Mouse (Mus musculus): ENCODE data around the gene Gm45785. TPM values are rescaled to one million over a fixed set of nuclear protein-coding genes. Genes with fewer than 3 reads are reported as not detected.

The Gm45785 gene
- polyA plus RNA-seq, 1 experiment, result not detected

- 97% methylated on average over 4 of the region's 4 CpGs for WGBS
- H3K27me3 ChIP-seq (ENCODE audit: control insufficient read depth, insufficient read depth, low read length), result no peaks in the 10 kb centered on the region
- H3K4me1 ChIP-seq (ENCODE audit: control insufficient read depth, insufficient read depth, insufficient read length), result no peaks in the 10 kb centered on the region
- H3K4me3 ChIP-seq (ENCODE audit: extremely low read depth, insufficient read depth, insufficient read length), result no peak overlapping the region
- no peak for DNase-seq (ENCODE audit: low read depth in 1 of 2, low spot score in 2 of 2)
- no peak overlapping the region for H3K27ac ChIP-seq (ENCODE audit: insufficient read depth, low read length)
- H3K36me3 ChIP-seq (ENCODE audit: control insufficient read depth, insufficient read depth, low read length), result peaks cover 10% of the 10 kb centered on the region
- TF ChIP-seq CTCF (IDR thresholded peaks at IDR 0.05; ENCODE audit: extremely low read depth, insufficient read depth, insufficient read length, insufficient replicate concordance), result no peak
- no peak for TF ChIP-seq POLR2A (IDR thresholded peaks at IDR 0.05; ENCODE audit: low read depth, low read length)
Observed at GRCm38 (mm10) chr7:140851916-140852315, 4.2 kb downstream of the Gm45785 start.

- Histone ChIP-seq H3K4me1 (ENCODE audit: control insufficient read depth, insufficient read depth, insufficient read length) (no peaks in the 10 kb centered on the region), H3K4me3 (ENCODE audit: extremely low read depth, insufficient read depth, insufficient read length) (no peak overlapping the region), H3K27me3 (ENCODE audit: control insufficient read depth, insufficient read depth, low read length) (no peaks in the 10 kb centered on the region), H3K27ac (ENCODE audit: insufficient read depth, low read length) (no peak overlapping the region), H3K36me3 (ENCODE audit: control insufficient read depth, insufficient read depth, low read length) (peaks cover 4% of the 10 kb centered on the region)
- DNase-seq (ENCODE audit: low read depth in 1 of 2, low spot score in 2 of 2), result no peak
- 93% methylated on average over 10 of the region's 10 CpGs for WGBS
- TF ChIP-seq CTCF (IDR thresholded peaks at IDR 0.05; ENCODE audit: extremely low read depth, insufficient read depth, insufficient read length, insufficient replicate concordance) (no peak), POLR2A (IDR thresholded peaks at IDR 0.05; ENCODE audit: low read depth, low read length) (no peak)
Observed at GRCm38 (mm10) chr7:140848591-140848990, 7.5 kb downstream of the Gm45785 start.

DNA sequence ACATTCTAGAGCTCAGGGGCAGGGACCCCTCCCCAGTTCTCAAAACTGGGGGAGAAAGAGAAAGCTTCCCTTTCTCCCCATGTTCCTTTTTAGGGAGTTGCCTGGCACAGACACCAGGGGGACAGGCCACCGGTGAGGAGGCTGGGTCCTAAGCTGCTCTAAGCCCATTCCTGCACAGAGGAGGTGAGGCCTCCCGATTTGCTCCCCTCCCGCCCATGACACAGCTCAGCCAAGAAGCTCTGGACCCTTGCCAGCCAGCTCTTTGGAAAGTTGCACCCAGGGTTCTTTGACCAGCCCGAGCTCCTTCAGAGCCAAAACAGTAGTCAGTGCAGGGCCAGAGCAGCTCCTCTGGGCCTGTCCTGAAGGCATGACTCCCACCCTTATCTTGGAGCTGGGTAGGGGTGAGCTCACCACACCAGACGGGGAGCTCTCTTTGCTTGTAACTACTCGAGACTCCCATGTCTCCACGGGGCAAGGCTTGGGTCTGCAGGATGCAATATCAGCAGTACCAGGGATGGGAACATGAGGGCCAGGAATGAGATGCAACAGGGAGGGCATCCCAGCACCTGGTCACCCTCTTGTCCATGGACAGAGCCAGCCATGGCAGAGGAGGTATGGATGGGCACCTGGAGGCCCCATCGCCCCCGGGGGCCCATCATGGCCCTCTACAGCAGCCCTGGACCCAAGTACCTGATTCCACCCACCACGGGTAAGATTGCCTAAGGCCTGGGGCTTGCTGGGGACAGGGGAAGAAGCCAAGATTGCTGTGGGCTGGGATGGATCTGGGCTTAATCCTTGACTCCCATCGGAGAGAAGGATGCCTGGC lies 8.2 kb downstream of the Gm45785 start, which contains the start of gene Odf3:
Odf3 (plus strand) TSS at position 51 of the 826 bp plus-strand sequence.
- no peak for DNase-seq (ENCODE audit: low read depth in 1 of 2, low spot score in 2 of 2)
- H3K4me1 ChIP-seq (ENCODE audit: control insufficient read depth, insufficient read depth, insufficient read length), result no peaks in the 10 kb centered on the region
- H3K27ac ChIP-seq (ENCODE audit: insufficient read depth, low read length), result no peak within 1 kb of the TSS
- peaks cover 1% of the 10 kb centered on the region; the same call in 1 of the 2 replicates for H3K36me3 ChIP-seq (ENCODE audit: control insufficient read depth, insufficient read depth, low read length)
- no peak for TF ChIP-seq POLR2A (IDR thresholded peaks at IDR 0.05; ENCODE audit: low read depth, low read length)
- TF ChIP-seq CTCF (IDR thresholded peaks at IDR 0.05; ENCODE audit: extremely low read depth, insufficient read depth, insufficient read length, insufficient replicate concordance), result no peak
- WGBS, result 75% methylated on average over 11 of the region's 11 CpGs
- no peaks in the 10 kb centered on the region for H3K27me3 ChIP-seq (ENCODE audit: control insufficient read depth, insufficient read depth, low read length)
- no peak within 1 kb of the TSS for H3K4me3 ChIP-seq (ENCODE audit: extremely low read depth, insufficient read depth, insufficient read length)

GRCm38 (mm10) chr7:140846676-140847075 lies 9.5 kb downstream of the Gm45785 start:
- no peak for DNase-seq (ENCODE audit: low read depth in 1 of 2, low spot score in 2 of 2)
- no peaks in the 10 kb centered on the region for H3K4me1 ChIP-seq (ENCODE audit: control insufficient read depth, insufficient read depth, insufficient read length)
- whole genome bisulfite sequencing, result 88% methylated on average over 10 of the region's 10 CpGs

DNA sequence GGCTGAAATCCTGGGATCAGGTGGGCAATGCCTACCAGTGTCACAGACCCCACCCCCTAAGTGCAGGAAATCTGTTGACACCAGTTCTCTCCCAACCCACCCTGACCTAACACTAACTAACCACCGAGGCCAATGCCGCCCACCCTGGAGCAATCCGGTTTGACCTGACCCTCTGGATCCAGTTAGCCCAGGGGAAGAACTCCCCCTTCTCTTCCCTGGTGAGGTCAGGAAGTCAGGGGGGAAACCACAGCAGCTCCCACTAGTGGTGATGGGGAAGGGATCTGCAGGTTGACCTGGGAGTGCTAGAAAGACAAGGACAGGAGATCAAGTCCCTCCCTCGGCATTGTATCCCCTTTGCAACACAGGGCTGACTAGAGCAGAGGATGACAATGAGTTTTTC lies 10.4 kb downstream of the Gm45785 start:
- H3K36me3 ChIP-seq (ENCODE audit: control insufficient read depth, insufficient read depth, low read length), result no peaks in the 10 kb centered on the region
- H3K27ac ChIP-seq (ENCODE audit: insufficient read depth, low read length), result no peak overlapping the region
- no peak overlapping the region for H3K4me3 ChIP-seq (ENCODE audit: extremely low read depth, insufficient read depth, insufficient read length)
- DNase-seq (ENCODE audit: low read depth in 1 of 2, low spot score in 2 of 2), result no peak
- TF ChIP-seq POLR2A (IDR thresholded peaks at IDR 0.05; ENCODE audit: low read depth, low read length), result no peak
- no peak for TF ChIP-seq CTCF (IDR thresholded peaks at IDR 0.05; ENCODE audit: extremely low read depth, insufficient read depth, insufficient read length, insufficient replicate concordance)
- no peaks in the 10 kb centered on the region for H3K27me3 ChIP-seq (ENCODE audit: control insufficient read depth, insufficient read depth, low read length)
- WGBS, result 76% methylated on average over 4 of the region's 4 CpGs
- no peaks in the 10 kb centered on the region for H3K4me1 ChIP-seq (ENCODE audit: control insufficient read depth, insufficient read depth, insufficient read length)

More at GRCm38 (mm10) chr7:140846676-140847075, 9.5 kb downstream of the Gm45785 start:
- Histone ChIP-seq H3K27me3 (ENCODE audit: control insufficient read depth, insufficient read depth, low read length) (no peaks in the 10 kb centered on the region), H3K27ac (ENCODE audit: insufficient read depth, low read length) (no peak overlapping the region), H3K36me3 (ENCODE audit: control insufficient read depth, insufficient read depth, low read length) (0 out of 2 replicates have a peak, but pooled peaks cover 1% of the 10 kb centered on the region), H3K4me3 (ENCODE audit: extremely low read depth, insufficient read depth, insufficient read length) (no peak overlapping the region)
- TF ChIP-seq CTCF (IDR thresholded peaks at IDR 0.05; ENCODE audit: extremely low read depth, insufficient read depth, insufficient read length, insufficient replicate concordance) (no peak), POLR2A (IDR thresholded peaks at IDR 0.05; ENCODE audit: low read depth, low read length) (no peak)

GRCm38 (mm10) chr7:140844905-140845665 lies 11.0 kb downstream of the Gm45785 start, which contains the start of gene Scgb1c1:
Gene Scgb1c1 (plus strand): TSS chr7:140845547.
- no peak within 1 kb of the TSS for H3K27ac ChIP-seq (ENCODE audit: insufficient read depth, low read length)
- no peak within 1 kb of the TSS for H3K4me3 ChIP-seq (ENCODE audit: extremely low read depth, insufficient read depth, insufficient read length)
- no peaks in the 10 kb centered on the region for H3K27me3 ChIP-seq (ENCODE audit: control insufficient read depth, insufficient read depth, low read length)
- WGBS, result 29% methylated on average over 14 of the region's 14 CpGs
- no peaks in the 10 kb centered on the region for H3K36me3 ChIP-seq (ENCODE audit: control insufficient read depth, insufficient read depth, low read length)
- no peaks in the 10 kb centered on the region for H3K4me1 ChIP-seq (ENCODE audit: control insufficient read depth, insufficient read depth, insufficient read length)
- peak; percentile 72 to 87 for DNase-seq (ENCODE audit: low read depth in 1 of 2, low spot score in 2 of 2)
- TF ChIP-seq POLR2A (IDR thresholded peaks at IDR 0.05; ENCODE audit: low read depth, low read length), result no peak
- peak; percentile 96; the same call in 1 of the 2 replicates for TF ChIP-seq CTCF (IDR thresholded peaks at IDR 0.05; ENCODE audit: extremely low read depth, insufficient read depth, insufficient read length, insufficient replicate concordance)

Data from spleen, adult 2 months (tissue).